Mouse (Mus musculus): ENCODE results near the gene Ppp1r15a. TPM values are rescaled to one million over a fixed set of nuclear protein-coding genes. Genes with fewer than 3 reads are reported as not detected.

Ppp1r15a gene
- total and polyA plus RNA-seq, 3 experiments, result 11.7 to 37.1 (median 13.9) TPM

DNA sequence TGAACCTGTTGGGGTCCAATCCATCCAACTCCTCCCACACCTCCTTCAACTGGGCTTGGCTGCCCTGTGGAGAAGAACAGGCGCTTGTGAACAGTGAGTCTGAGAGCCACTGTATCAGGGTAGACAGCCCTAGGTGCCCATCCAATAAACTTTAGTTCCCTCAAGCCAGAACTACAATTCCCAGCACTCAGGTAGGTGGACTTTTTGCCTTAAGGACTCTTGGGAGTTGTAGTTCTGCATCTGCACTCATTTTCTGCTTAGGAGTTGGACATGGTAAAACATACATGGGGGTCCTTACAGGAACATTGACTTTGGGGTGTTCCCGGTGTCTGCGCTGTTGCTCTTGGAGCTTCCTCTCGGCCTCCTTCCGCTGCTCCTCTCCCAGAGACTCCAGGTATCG, 27.6 kb downstream of the Ppp1r15a start:
- no peak overlapping the region for H3K9ac ChIP-seq (ENCODE audit: insufficient read depth, low read depth)
- no peak overlapping the region for H3K4me2 ChIP-seq (ENCODE audit: insufficient read depth, low read depth, poor library complexity, severe bottlenecking)
- peaks cover 70 to 94% of the 10 kb centered on the region in 2 experiments for H3K36me3 ChIP-seq (replicated peaks in 1 of 2; ENCODE audit: control insufficient read depth in 1 of 2, insufficient read depth in 1 of 2, low read length in 1 of 2)

DNA sequence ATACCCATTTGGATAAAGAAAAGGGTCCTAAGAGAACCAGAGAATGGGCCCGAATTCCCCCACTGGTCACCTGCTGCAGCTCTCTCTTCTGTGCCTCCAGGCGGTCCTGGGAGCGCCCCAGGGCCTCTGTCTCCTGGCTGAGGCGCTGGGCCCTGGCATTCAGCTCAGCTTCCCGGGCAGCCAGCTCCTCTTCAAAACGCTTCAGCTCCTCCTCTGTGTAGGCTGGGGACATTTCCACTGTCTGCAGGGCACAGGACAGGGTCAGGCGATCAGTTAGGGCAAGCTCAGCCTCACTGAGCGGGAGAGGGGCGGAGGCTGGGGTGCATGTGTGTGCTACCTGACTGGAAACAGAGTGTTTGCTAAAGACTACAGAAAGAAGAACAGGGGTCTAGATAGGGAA, 31.5 kb downstream of the Ppp1r15a start:
- no peaks in the 10 kb centered on the region for H3K27me3 ChIP-seq (replicated peaks)
- dilution Hi-C loops (cut with MboI; ENCODE audit: extremely low pct_ligation_motif_present, extremely low pct_unique_long_range_greater_than_20kb, low sequenced_read_pairs) (no loop called here), in situ Hi-C loops (cut with MboI; ENCODE audit: low pct_ligation_motif_present, low pct_unique_long_range_greater_than_20kb, low sequenced_read_pairs) (no loop called here)
- H3K79me2 ChIP-seq (replicated peaks; ENCODE audit: control insufficient read depth, extremely low read depth, insufficient read depth, poor library complexity, severe bottlenecking), result no peaks in the 10 kb centered on the region
- H3K4me1 ChIP-seq (ENCODE audit: control insufficient read depth in 1 of 2, insufficient read depth in 2 of 2), result peaks cover 6 to 20% of the 10 kb centered on the region in 2 experiments; a peak in 3 of 4 replicates
- no peak overlapping the region for H3K27ac ChIP-seq (ENCODE audit: insufficient read depth, low read depth)
- no peak overlapping the region for H3K4me3 ChIP-seq (replicated peaks in 1 of 3; ENCODE audit: low read depth in 2 of 3, low read length in 2 of 3, poor library complexity in 1 of 3)
- H3K9ac ChIP-seq (ENCODE audit: insufficient read depth, low read depth), result no peak overlapping the region
- TF ChIP-seq CTCF (conservative IDR thresholded peaks at IDR 0.05 in 1 of 2, IDR thresholded peaks at IDR 0.05 in 1 of 2; ENCODE audit: low read depth in 2 of 2, low read length in 2 of 2) (no peak), BHLHE40 (IDR thresholded peaks at IDR 0.05; ENCODE audit: low read depth, low read length) (no peak), RCOR1 (conservative IDR thresholded peaks at IDR 0.05; ENCODE audit: low read depth, low read length) (no peak), MYC (IDR thresholded peaks at IDR 0.05; ENCODE audit: low read depth, low read length) (no peak), NELFE (IDR thresholded peaks at IDR 0.05; ENCODE audit: low read depth, low read length) (no peak), CHD2 (IDR thresholded peaks at IDR 0.05; ENCODE audit: low read length) (no peak), TBP (conservative IDR thresholded peaks at IDR 0.05; ENCODE audit: low read depth, low read length) (no peak), JUN (IDR thresholded peaks at IDR 0.05; ENCODE audit: insufficient read depth, low read depth, low read length) (no peak), ETS1 (conservative IDR thresholded peaks at IDR 0.05; ENCODE audit: low read depth, low read length) (no peak), ZNF384 (IDR thresholded peaks at IDR 0.05; ENCODE audit: low read depth, low read length) (no peak), IRF4 (IDR thresholded peaks at IDR 0.05; ENCODE audit: low read depth, low read length) (no peak), TCF12 (IDR thresholded peaks at IDR 0.05; ENCODE audit: low read depth, low read length) (no peak), USF2 (conservative IDR thresholded peaks at IDR 0.05; ENCODE audit: low read depth, low read length) (no peak), MXI1 (IDR thresholded peaks at IDR 0.05; ENCODE audit: low read depth, low read length) (no peak), MEF2A (IDR thresholded peaks at IDR 0.05; ENCODE audit: borderline replicate concordance, low read depth, low read length) (no peak), JUND (conservative IDR thresholded peaks at IDR 0.05; ENCODE audit: low read depth, low read length) (no peak)
- no peak overlapping the region for H3K4me2 ChIP-seq (ENCODE audit: insufficient read depth, low read depth, poor library complexity, severe bottlenecking)
- no peak for DNase-seq (ENCODE audit: extremely low read depth)
- H3K9me3 ChIP-seq (replicated peaks; ENCODE audit: low read length), result no peaks in the 10 kb centered on the region
- peaks cover 56 to 76% of the 10 kb centered on the region in 2 experiments for H3K36me3 ChIP-seq (replicated peaks in 1 of 2; ENCODE audit: control insufficient read depth in 1 of 2, insufficient read depth in 1 of 2, low read length in 1 of 2)

More for the DNA sequence above, 27.6 kb downstream of the Ppp1r15a start:
- no peaks in the 10 kb centered on the region for H3K27me3 ChIP-seq (replicated peaks)
- dilution Hi-C loops (cut with MboI; ENCODE audit: extremely low pct_ligation_motif_present, extremely low pct_unique_long_range_greater_than_20kb, low sequenced_read_pairs), result no loop called here
- H3K4me1 ChIP-seq (ENCODE audit: control insufficient read depth in 1 of 2, insufficient read depth in 2 of 2), result peaks cover under 1 to 14% of the 10 kb centered on the region in 2 experiments; a peak in 1 of 4 replicates
- TF ChIP-seq CTCF (conservative IDR thresholded peaks at IDR 0.05 in 1 of 2, IDR thresholded peaks at IDR 0.05 in 1 of 2; ENCODE audit: low read depth in 2 of 2, low read length in 2 of 2) (no peak), IRF4 (IDR thresholded peaks at IDR 0.05; ENCODE audit: low read depth, low read length) (no peak), HCFC1 (IDR thresholded peaks at IDR 0.05; ENCODE audit: low read depth, low read length) (0 out of 2 replicates have a peak, but pooled peaks have one; percentile 33)
- H3K4me3 ChIP-seq (replicated peaks in 1 of 3; ENCODE audit: low read depth in 2 of 3, low read length in 2 of 3, poor library complexity in 1 of 3), result no peak overlapping the region
- DNase-seq (ENCODE audit: extremely low read depth), result no peak
- no peaks in the 10 kb centered on the region for H3K9me3 ChIP-seq (replicated peaks; ENCODE audit: low read length)
- no peak overlapping the region for H3K27ac ChIP-seq (ENCODE audit: insufficient read depth, low read depth)
- no peaks in the 10 kb centered on the region for H3K79me2 ChIP-seq (replicated peaks; ENCODE audit: control insufficient read depth, extremely low read depth, insufficient read depth, poor library complexity, severe bottlenecking)
- in situ Hi-C loops (cut with MboI; ENCODE audit: low pct_ligation_motif_present, low pct_unique_long_range_greater_than_20kb, low sequenced_read_pairs), result no loop called here

All from CH12.LX (cell line).